Mouse (Mus musculus) small intestine, adult 2 months (tissue): Measurements from ENCODE around the gene Hmgn2. TPM values are rescaled to one million over a fixed set of nuclear protein-coding genes. Genes with fewer than 3 reads are reported as not detected.
"Not testable (repeated sequence)": the region's sequence is repeated elsewhere in the genome, so short reads cannot be mapped to it uniquely, and the experiment has no call there.

ENCODE experiments used
- H3K27ac ChIP-seq: fragments of 200-500 bp; 2 replicates; pipeline ENCODE4 v1.5.1; 2012; ENCODE audit warnings: low read depth, low read length, control low read depth, inconsistent platforms; ENCODE audit not compliant: insufficient read depth
- H3K27me3 ChIP-seq: fragments of 200-500 bp; 2 replicates; pipeline ENCODE4 v1.6.1; 2012; ENCODE audit warnings: mild to moderate bottlenecking, moderate library complexity, low read length, inconsistent platforms; ENCODE audit not compliant: control insufficient read depth, insufficient read depth
- H3K36me3 ChIP-seq: fragments of 200-500 bp; 2 replicates; pipeline ENCODE4 v1.6.1; 2012; ENCODE audit warnings: mild to moderate bottlenecking, low read length, control low read depth, inconsistent platforms; ENCODE audit not compliant: control insufficient read depth, insufficient read depth
- H3K4me1 ChIP-seq: fragments of 200-500 bp; 2 replicates; pipeline ENCODE4 v1.6.1; 2012; ENCODE audit warnings: low read length, inconsistent platforms, mixed read lengths; ENCODE audit not compliant: control insufficient read depth, insufficient read depth, insufficient read length
- H3K4me3 ChIP-seq: fragments of 200-500 bp; 2 replicates; pipeline ENCODE4 v1.5.1; 2012; ENCODE audit warnings: low read depth, mild to moderate bottlenecking, control low read depth, inconsistent platforms, low read length, moderate library complexity
- CTCF ChIP-seq: fragments of 200-500 bp; IDR thresholded peaks from 2 replicates; pipeline ENCODE4 v1.5.1; 2012; ENCODE audit warnings: low read depth, mild to moderate bottlenecking, control low read depth, inconsistent platforms, low read length, moderate library complexity, mixed read lengths; ENCODE audit not compliant: insufficient replicate concordance, insufficient read length; ENCODE audit errors: extremely low read depth
- POLR2A ChIP-seq: fragments of 200-500 bp; IDR thresholded peaks from 2 replicates; pipeline ENCODE4 v1.6.1; 2012; ENCODE audit warnings: low read depth, mild to moderate bottlenecking, control low read depth, inconsistent platforms, low read length, moderate library complexity
- WGBS: fragments of 180-500 bp; shearing (Covaris S2); methylation state at CpG from one replicate; pipeline ENCODE4 v1.1.7; 2018; 5-methylcytosine and 5-hydroxymethylcytosine counted together
- polyA plus RNA-seq: library from polyadenylated mRNA; depleted of rRNA; stranded (reverse); fragments of >200 nt; gene quantifications from 2 replicates; pipeline ENCODE4 v1.2.3, GENCODE M21; 2012; rRNA removed

Hmgn2 gene
- polyA plus RNA-seq, 1 experiment: 6.3 TPM

GRCm38 (mm10) chr4:133925204-133925603, 43.2 kb downstream of the Hmgn2 start:
- no peaks in the 10 kb centered on the region for H3K27me3 ChIP-seq
- WGBS: 72% methylated on average over 4 of the region's 4 CpGs
- H3K27ac ChIP-seq: no peak overlapping the region
- peaks cover 7% of the 10 kb centered on the region for H3K4me1 ChIP-seq
- no peak for TF ChIP-seq POLR2A
- TF ChIP-seq CTCF: no peak
- H3K4me3 ChIP-seq: no peak overlapping the region
- no peaks in the 10 kb centered on the region for H3K36me3 ChIP-seq

- no peak overlapping the region for H3K4me3 ChIP-seq
- H3K27ac ChIP-seq: no peak overlapping the region
- no peaks in the 10 kb centered on the region for H3K36me3 ChIP-seq
- TF ChIP-seq CTCF (no peak), POLR2A (no peak)
- H3K27me3 ChIP-seq: no peaks in the 10 kb centered on the region
- H3K4me1 ChIP-seq: peaks cover 4% of the 10 kb centered on the region; the same call in 1 of the 2 replicates
- WGBS: 84% methylated on average over 5 of the region's 5 CpGs
Measured at GRCm38 (mm10) chr4:133923743-133924142, 44.7 kb downstream of the Hmgn2 start.

GRCm38 (mm10) chr4:133918093-133918825, 50.2 kb downstream of the Hmgn2 start:
- not testable (repeated sequence) for H3K27ac ChIP-seq, H3K36me3 ChIP-seq, H3K4me3 ChIP-seq, H3K4me1 ChIP-seq, H3K27me3 ChIP-seq
- 84% methylated on average over 23 of the region's 23 CpGs for WGBS

Other genes with a start within 250 kb of the Hmgn2 start
- 42.1 and 74.9 TPM in 2 replicates for gene Arid1a, start 211.9 kb downstream of the Hmgn2 start, polyA plus RNA-seq
- gene Rps6ka1, start 80.9 kb downstream of the Hmgn2 start, polyA plus RNA-seq: 91.5 and 220 TPM in 2 replicates
- 10.3 and 16.0 TPM in 2 replicates for gene Dhdds, start 32.3 kb upstream of the Hmgn2 start, polyA plus RNA-seq
- not detected in 2 replicates for gene Lin28a, start 50.2 kb upstream of the Hmgn2 start, polyA plus RNA-seq
- 0.24 and 1.3 TPM in 2 replicates for gene Zfp683, start 85.2 kb upstream of the Hmgn2 start, polyA plus RNA-seq
- gene Crybg2, start 92.2 kb upstream of the Hmgn2 start, polyA plus RNA-seq: 57.7 and 92.5 TPM in 2 replicates
- gene Cd52, start 126.4 kb upstream of the Hmgn2 start, polyA plus RNA-seq: 21.7 and 35.1 TPM in 2 replicates
- gene Ubxn11, start 133.9 kb upstream of the Hmgn2 start, polyA plus RNA-seq: 2.8 and 4.5 TPM in 2 replicates
- gene Sh3bgrl3, start 160.1 kb upstream of the Hmgn2 start, polyA plus RNA-seq: 453 and 911 TPM in 2 replicates
- gene Cep85, start 218.5 kb upstream of the Hmgn2 start, polyA plus RNA-seq: 5.3 and 19.2 TPM in 2 replicates
- gene Gm7534, start 234.4 kb upstream of the Hmgn2 start, polyA plus RNA-seq: not detected in 2 replicates